Mouse (Mus musculus) retina, adult 2 months (tissue): ENCODE measurements around the gene Card10.

Experiments
- DNase-seq: peaks from one replicate; pipeline ENCODE4 v3.0.0-alpha.2; 2012; ENCODE audit warnings: low read depth, low spot score

The Card10 gene

DNA sequence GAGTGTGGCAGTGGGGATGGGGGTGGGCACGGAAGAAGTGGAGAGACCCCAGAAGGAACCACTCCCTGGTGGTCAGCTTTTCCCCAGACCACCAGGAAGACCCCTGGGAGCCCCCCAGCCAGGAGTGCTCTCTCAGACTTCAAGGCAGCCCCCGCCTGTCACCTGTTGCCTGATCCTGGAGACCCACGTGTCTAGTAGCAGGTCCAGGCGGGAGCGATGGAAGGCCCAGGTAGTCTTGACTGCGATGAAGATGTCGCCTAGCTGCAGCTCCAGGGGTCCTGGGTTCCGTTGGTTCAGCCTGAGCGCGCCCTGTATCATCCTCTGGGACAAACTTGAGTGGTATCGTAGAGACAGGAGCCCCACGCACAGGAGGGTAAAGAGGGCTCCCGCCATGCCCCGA lies 30.0 kb downstream of the Card10 start:
- DNase-seq, result no peak

DNA sequence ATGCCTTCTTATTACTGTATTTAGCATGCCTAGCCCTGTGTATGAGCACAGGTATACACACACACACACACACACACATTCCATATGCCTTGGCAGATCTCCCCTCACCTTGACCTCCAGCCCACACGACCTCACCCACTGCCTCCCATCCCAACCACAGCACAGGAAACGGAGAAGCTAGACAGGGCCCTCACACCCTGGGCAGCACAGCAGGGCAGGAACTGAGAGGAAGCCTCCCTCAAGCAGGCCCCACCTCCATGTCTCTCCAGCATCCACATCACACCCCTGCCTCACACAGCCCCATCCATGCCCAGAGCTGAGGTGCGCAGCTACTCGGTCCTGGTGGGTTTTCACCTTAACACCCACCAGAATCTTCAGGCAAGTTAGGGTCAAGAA lies 30.5 kb downstream of the Card10 start:
- DNase-seq, result no peak

DNA sequence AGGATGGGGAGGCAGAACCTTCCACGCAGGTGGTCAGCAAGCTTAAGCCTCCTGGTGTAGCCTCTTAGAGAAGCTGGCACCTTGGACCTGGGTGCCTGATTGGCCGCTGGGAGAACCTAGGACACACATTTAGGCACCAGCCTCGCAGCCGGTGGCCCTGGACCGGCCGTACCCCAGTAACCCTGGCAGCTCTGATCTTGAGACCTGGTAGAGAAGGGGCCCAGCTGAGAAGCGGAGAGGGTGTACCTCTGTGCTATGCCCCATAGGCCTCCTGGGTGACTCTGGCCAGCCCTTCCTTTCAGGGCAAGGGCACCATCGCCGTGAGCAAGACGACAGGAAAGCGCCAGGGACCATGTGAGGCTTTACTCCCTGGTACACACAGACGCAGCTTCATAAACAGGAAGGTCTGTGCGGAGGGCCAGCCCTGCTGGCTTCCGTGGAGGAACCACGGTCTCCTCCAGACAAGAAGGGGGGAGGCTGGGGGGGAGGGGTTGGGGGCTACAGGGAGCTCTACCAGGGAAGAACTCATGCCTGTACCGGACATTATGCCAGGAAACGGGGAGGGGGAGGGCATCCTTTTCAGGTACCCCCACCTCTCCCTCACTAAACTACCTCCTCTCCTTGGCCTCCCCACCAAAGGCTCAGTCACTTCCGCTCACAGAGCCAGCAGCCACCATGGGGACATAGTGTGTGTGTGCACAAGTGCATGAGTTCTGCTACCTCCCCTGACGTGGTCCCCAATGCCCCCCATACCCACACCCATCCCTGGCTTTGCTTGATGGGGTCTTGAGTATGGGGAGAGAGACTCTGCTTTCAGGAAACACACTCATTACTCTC lies 31.1 kb downstream of the Card10 start:
- no peak for DNase-seq

DNA sequence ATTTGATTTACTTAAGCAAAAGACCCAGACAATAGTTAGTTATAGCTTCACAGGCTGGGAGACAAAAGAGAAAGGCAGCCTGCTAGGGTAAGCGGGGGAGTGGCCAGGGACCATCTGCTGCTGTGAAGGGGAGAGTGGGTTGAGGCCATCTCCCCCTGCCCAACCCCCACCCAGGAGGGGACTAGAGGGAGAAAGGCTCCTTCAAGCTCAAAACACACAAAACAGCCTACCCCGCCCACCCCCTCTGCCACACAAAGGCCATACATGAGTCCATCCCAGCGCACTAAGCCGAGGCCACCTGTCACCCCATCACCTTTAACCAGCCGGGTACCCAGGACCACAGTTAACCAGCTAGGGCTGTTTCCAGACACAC lies 31.9 kb downstream of the Card10 start:
- DNase-seq, result no peak

DNA sequence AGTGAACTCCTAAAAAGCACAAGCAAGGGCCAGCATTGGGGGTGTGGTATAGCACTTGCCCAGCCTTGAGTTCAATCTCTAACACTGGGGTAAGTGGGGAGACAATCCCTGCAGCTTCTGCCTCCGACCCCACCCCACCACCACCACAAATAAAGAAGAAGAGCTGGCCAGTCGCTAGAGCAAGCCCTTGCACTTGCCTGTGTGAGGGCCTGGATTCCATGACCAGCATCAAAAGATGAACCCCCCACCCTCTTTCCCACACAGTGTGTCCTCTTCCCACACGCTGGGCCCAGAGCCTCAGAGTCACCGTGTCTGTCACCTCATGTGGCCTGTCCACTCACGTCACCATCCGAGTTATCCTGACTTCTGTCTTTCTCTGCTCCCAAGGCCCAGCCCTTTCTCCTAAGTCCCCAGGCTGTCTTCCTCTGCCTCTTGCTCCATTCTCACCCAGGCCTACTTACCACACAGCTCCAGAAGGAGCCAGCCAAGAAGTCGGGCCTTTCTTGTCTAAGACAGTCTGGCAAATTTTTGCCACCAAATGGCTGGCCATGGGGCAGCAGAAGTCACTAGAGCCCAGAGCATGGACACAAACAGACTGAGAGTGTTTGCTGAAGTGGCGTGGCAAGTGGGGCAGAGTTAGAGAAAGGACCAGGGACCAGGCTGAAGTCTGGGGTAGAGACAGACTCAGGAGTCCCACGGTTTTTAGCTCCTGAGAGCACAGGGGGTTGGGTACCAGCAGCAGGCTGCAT lies 32.4 kb downstream of the Card10 start:
- no peak for DNase-seq

DNA sequence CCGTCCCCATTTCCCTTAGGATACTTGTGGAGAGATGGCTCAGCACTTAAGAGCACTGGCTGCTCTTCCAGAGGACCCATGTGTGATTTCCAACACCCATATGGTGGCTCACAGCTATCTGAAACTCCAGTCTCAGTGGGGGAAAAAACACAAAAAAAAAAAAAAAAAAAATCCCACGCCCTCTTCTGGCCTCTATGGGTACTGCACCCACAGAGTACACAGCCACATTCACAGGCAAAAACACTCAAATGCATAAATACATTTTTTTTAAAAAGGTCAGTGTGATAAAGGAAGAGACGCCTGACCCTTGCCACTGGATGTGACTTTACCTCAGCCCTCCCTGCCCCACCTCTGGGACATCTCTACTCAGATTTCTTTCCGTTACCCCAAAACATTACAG lies 33.8 kb downstream of the Card10 start:
- DNase-seq, result no peak

DNA sequence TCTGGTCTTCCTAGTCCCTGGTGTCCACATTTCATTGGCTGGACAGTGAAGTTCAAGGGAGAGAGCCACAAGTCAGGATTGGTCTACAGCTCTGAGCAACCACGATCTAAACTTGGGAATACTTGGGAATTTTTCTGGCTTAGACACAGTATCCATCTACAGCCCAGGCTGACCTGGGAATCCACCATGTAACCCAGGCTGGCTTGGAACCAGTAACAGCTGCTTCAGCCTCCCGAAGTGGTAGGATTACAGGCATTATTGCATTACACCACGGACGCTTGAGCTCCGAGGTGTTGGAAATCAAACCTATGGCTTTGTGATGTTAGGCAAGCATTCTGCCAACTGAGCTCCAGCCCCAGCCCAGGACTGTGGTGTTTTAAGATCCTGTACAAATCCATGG lies 39.1 kb downstream of the Card10 start:
- no peak for DNase-seq

DNA sequence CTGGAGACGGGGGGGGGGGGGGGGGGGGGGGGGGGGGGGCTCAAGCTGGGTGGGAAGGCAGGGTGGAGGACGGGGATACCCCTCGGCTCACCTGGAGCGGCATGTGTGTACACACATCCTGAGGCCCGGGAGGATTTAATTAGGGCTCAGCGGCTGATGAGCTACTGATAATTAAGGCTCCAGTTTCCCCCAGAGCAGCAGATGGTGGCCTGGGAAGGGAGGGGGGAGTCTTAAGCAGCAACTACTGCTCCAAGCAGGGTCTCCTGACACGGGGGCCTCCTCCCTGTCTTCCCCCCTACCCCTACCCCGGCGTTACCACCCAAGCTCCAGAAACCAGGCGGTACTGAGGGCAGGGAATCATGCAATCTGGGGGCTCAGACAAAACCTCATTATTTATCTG lies 39.6 kb downstream of the Card10 start:
- DNase-seq, result no peak

DNA sequence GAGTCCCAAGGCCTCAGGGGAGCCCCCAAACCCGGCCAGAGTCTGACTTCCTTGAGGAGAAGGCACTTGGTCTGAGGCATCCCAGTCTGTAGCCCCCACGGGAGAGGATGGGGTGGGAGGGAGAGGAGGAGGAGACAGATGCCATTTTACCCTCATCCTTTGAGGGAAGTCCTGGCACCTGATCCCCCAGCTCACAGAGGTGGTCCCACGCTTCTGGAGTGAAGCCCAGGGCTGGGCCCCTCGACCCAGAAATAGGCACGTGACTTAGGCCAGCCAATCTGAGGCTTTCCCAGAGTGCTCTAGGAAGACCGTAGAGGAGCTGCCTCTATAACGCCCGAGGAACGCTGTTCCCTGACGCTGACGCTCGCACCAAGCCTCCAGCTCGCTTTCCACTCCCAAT lies 41.7 kb downstream of the Card10 start:
- DNase-seq, result no peak

DNA sequence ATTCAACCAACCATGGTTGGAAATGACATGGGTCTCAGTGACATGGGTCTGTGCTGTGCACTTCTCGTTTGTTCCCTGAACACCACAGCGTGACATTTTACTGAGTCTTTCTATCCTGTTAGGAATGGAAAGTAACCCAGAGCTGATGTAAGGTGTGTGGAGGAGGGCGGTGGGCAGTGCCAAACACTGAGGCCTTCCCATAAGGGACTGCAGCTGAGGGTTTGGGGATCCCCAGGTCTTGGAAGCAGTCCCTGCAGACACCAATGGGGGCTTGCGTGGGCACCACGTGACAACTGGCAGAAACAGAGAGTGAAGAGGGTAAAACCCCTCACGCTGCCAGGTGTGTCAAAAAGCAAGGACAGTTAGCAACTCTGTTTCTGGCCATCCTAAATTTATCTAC lies 44.7 kb downstream of the Card10 start:
- no peak for DNase-seq

DNA sequence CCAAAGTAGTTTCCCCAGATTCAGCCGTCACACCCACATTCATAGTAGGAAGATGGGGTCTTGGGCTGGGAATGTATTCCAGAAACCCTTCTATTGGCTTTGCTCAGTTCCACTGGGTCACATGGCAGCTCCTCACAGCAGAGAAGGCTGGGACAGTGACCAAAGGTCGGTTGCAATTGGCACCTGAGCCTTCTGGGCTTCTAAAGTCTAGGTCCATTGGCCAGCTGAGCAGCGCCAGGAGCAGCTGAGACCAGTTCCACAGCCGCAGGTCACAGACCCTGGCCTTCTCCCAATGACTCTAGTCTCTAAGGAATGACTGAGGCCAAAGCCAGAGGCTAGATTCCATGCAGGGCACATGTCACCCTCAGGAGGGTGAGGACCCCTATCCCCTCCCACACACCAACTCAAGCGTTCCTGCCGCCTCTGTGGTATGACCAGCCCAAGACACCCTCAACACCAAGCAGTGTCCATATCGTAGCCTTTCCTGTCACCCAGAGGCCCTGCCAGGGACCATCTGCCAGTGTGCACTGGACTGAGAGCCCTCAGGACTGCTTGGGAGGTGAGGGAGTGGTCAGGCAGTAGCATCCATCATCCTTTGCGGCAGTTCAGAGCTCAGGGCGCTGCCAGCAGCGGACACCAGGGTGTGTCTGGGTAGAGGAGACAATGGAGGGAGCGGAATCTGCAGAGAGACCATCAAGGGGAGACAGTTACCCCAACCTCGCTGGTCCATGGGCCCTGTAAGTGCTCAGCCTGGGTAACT lies 46.7 kb downstream of the Card10 start:
- DNase-seq, result no peak

DNA sequence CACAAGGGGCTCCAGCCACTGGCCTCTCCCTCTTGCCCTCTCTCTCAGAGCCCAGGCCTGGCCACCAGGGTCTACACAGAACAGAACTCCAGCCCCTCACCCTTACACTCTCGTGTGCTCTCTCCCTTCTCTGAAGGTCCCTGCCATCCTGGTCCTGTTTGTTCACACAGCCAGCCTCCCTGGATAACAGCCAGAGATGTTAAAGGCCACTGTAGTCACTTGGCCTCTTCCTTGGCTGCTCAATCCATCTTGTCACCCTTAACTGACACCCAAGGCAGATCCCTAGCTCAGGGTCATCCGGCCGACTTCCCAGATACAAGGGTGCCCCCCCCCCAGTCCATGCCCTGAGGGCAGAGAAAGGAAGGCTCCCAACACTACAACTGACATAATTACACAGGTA lies 47.6 kb downstream of the Card10 start:
- no peak for DNase-seq

DNA sequence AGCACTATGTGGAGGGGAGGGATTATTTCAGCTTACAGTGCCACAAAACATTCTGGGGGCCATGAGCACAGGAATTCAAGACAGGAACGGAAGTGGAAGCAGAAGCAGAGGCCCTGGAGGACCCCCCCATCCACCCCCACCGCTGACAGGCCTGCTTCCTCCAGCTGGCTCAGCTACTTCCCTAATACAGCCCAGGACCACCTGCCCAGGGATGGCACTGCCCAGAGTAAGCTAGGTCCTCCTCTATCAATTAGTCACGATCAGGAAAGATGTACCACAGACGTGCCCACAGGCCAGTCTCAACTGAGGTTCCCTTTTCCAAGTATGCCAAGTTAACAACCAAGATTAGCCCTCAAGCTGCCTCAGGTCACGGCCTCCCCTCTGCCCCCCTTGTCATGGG lies 48.7 kb downstream of the Card10 start:
- DNase-seq, result no peak

DNA sequence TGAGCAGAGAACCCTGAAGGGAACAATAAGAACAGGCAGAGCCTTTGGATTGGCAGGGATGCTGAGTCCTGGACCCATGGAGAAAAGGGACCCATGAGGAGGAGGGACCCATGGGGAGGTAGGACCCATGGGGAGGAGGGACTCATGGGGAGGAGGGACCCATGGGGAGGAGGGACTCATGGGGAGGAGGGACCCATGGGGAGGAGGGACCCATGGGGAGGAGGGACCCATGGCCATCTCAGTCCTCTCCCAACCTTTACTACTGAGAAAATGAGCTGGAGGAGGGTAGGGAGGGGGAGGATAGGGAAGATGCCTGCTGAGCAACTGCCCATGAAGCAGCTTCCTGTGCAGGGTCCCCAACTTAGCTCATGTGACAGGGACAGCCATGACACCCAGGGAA lies 49.9 kb downstream of the Card10 start:
- no peak for DNase-seq

DNA sequence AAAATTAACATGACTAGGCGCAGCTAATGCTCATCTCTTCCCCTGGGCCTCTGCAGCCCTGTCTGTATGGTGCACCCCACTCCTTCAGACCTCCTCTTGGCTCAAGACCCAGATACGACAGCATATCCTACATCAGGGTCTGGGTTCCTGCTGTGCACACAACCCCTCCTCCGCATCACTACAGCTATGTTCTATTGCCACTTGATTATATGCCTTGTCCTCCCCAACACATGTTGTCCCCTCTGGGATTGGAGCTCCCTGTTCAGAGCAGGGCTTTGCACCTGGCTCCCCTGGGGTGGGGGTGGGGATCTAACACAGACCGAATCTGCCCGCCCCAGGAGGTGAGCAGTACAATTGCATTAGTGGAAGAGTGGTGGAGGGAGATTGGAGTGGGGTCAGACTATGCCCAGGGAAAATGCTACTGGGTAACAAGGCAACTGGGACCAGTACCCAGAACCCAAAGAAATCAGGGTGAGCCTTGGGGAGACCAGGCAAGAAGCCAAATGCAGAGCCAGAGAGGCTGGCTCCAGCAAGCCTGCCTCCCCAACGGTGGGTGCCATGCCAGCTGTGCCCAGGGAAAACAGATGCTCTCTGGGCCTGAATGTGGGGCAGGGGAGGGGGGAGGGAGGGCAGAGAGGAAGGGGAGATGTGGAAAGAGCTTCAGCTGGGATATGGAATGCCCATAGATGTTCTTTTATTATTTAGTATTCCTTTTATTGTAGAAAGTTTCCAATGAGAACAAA lies 52.1 kb downstream of the Card10 start:
- DNase-seq, result no peak

DNA sequence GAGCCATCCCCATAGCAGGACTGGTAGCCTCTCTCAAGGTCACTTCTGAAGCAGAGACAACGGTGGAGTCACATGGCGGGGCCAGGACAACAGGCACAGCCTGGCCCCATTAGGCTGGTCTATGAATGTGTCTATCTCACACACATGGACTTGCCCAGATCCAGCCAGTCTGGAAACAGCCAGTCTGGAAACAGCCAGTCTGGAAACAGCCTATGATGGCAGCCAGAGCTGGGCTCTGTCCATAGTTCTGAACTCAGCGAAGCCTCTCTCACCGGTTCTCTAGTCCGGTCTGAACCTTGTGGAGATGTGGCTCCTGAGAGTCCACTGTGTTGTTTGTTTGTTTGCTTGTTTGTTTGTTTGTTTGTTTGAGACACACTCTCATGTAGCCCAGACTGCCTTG lies 53.0 kb downstream of the Card10 start:
- no peak for DNase-seq

DNA sequence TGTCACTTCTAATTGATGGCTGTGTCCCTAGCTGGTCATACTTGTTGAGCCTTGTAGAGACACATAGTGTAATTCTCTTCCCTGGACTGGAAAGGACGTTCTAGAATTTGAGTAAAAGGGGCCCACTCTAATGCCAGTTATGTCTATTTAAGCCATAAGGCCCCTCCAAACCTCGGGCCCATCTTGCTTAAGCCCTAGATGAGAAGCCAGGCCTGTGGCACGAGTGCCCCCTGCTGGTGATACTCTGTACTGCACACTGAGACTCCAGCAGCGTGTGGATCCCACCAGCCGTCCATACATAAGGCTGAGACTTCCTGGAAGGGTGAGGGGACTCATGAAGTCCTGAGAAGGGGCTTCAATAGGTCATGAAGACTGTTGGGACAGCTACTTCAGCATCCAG lies 58.6 kb downstream of the Card10 start:
- peak; percentile 64 for DNase-seq

DNA sequence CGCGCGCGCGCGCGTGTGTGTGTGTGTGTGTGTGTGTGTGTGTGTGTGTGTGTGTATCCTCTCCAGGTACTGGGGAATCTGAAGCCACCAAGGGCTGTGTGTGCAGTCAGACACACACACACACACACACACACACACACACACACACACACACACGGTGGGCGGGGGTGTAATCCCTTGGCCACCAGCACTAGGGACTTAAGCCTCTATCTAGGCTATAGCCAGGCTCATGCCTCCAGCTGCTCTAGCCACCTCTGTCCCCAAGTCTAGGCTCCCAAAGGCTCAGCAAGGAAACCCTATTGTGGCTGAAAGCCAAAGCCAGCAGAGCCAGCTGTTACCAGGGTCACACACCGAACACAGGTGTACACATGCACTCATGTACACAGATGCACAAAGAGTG lies 60.0 kb downstream of the Card10 start:
- DNase-seq, result peak; percentile 67

DNA sequence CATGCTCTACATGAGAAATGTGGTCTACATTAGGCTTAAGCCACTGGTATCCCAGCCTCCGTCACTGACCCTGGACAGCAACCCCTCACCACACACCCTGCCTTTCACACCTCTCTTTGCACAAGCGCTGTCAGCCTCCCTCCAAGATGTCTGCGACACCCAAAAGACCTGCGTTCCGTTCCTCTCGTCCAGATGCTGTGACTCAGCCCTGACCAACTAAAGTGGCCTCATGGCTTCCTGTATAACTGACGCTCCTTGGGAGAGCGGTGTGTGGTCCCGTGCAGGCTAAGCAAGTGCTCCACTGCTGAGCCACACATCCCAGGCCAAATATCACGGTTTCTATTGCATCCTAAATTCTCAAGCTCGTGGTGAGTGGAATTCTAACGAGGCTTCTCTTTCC lies 62.2 kb downstream of the Card10 start:
- no peak for DNase-seq

DNA sequence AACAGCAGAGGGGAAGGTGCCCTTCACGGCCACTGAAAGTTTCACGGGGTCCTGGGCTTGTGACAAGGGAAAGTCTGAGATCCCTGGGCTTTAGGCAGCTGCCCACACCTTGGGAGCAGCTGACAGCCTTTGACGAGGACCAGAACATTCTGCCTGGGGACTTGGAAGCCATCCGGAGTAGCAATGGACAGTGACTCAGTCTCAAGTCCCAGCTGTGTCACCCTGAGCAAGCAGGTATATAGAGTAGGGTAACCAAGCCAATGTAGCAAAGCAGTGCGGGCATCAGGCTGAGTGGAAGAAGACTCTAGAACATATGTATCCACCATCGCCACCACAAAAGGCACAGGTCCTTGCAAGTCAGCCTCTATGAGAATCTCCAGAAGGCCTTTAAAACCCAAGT lies 65.7 kb downstream of the Card10 start:
- DNase-seq, result no peak

DNA sequence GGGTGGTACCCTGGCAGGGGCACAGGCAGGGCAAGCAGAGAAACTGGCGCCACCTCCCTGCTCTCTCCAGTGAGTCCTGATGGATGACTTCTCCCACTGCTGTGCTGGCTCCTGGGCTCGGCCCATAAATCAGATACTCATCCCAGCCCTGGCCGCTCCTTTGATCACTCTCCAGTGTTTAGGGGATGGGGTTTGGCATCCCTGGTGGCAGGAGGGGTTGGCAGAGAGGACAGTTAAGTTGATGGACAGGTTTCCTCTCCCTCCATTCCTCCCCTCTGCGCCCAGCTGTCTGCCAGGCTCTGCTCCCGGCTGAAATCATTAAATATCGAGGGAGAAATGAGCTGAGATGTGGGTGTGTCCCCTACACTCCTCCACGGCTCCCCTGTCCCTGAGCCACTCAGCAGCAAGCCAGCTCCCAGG lies 66.2 kb downstream of the Card10 start:
- DNase-seq, result no peak

DNA sequence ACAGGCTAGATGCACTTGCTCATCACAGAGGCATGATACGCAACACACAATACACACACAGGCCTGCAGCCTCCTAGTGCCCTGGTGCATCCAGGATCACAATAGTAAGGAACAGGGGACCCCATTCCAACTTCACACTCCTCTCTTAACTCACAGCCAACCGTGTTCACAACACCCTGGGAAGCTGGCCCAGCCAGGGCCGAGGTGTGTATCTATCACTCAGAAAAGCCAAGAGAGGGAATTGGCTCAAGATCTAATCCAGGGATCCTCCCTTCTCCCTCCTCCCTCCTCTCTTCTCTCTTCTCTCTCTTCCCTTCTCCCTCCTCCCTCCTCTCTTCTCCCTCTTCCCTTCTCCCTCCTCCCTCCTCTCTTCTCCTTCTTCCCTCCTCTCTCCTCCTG lies 66.7 kb downstream of the Card10 start:
- DNase-seq, result no peak
